Mouse (Mus musculus) ES-Bruce4 (cell line): ENCODE measurements around the gene Brca1. TPM values are rescaled to one million over a fixed set of nuclear protein-coding genes. Genes with fewer than 3 reads are reported as not detected.

Experiments used
- H3K27ac ChIP-seq: 2 replicates; pipeline ENCODE4 v1.5.1; 2012; ENCODE audit warnings: low read length, inconsistent platforms; ENCODE audit not compliant: insufficient read depth
- H3K27me3 ChIP-seq: 2 replicates; pipeline ENCODE4 v1.6.1; 2012; ENCODE audit warnings: mild to moderate bottlenecking, low read length, inconsistent platforms; ENCODE audit not compliant: control insufficient read depth, poor library complexity, insufficient read depth, severe bottlenecking
- H3K36me3 ChIP-seq: 2 replicates; pipeline ENCODE4 v1.6.1; 2012; ENCODE audit warnings: inconsistent platforms, mild to moderate bottlenecking, low read length, moderate library complexity; ENCODE audit not compliant: control insufficient read depth, poor library complexity, insufficient read depth, severe bottlenecking
- H3K4me1 ChIP-seq: one replicate; pipeline ENCODE4 v1.8.1; 2011; ENCODE audit warnings: low read length; ENCODE audit not compliant: control insufficient read depth, insufficient read depth
- H3K4me3 ChIP-seq: 2 replicates; pipeline ENCODE4 v1.5.1; 2011; ENCODE audit warnings: low read depth, mild to moderate bottlenecking, low read length
- H3K9ac ChIP-seq: 2 replicates; pipeline ENCODE4 v1.6.1; 2012; ENCODE audit warnings: low read depth, mild to moderate bottlenecking, inconsistent platforms; ENCODE audit not compliant: poor library complexity, severe bottlenecking
- H3K9me3 ChIP-seq: replicated peaks from 2 replicates; pipeline ENCODE4 v1.6.1; 2012; ENCODE audit warnings: mild to moderate bottlenecking, low read length, inconsistent platforms; ENCODE audit not compliant: control insufficient read depth, poor library complexity, insufficient read depth, severe bottlenecking
- CTCF ChIP-seq: IDR thresholded peaks from one replicate; pipeline ENCODE4 v1.8.1; 2011; ENCODE audit warnings: low read depth, low read length
- EP300 ChIP-seq: IDR thresholded peaks from 2 replicates; pipeline ENCODE4 v1.6.1; 2011; ENCODE audit warnings: low read depth, low read length; ENCODE audit not compliant: insufficient read depth
- POLR2A ChIP-seq: IDR thresholded peaks from one replicate; pipeline ENCODE4 v1.8.1; 2011; ENCODE audit warnings: low read length; ENCODE audit not compliant: insufficient read depth
- polyA plus RNA-seq: library from polyadenylated mRNA; stranded (reverse); fragments of >200 nt; gene quantifications from 2 replicates; pipeline ENCODE4 v1.2.4, GENCODE M21; 2011; ENCODE audit warnings: low read depth; ENCODE audit not compliant: missing spikeins, insufficient read depth, insufficient read length

The Brca1 gene
- polyA plus RNA-seq, 1 experiment: 68.2 TPM

GRCm38 (mm10) chr11:101525056-101525455, 26.7 kb downstream of the Brca1 start:
- Histone ChIP-seq H3K36me3 (peaks cover 71% of the 10 kb centered on the region), H3K4me1 (no peaks in the 10 kb centered on the region), H3K4me3 (no peak overlapping the region), H3K9me3 (no peaks in the 10 kb centered on the region), H3K9ac (no peak overlapping the region), H3K27me3 (no peaks in the 10 kb centered on the region), H3K27ac (no peak overlapping the region)
- TF ChIP-seq CTCF (no peak), EP300 (no peak), POLR2A (no peak)

- Histone ChIP-seq H3K9ac (no peak overlapping the region), H3K4me3 (no peak overlapping the region), H3K27ac (no peak overlapping the region), H3K4me1 (no peaks in the 10 kb centered on the region), H3K27me3 (no peaks in the 10 kb centered on the region), H3K36me3 (peaks cover 68% of the 10 kb centered on the region), H3K9me3 (no peaks in the 10 kb centered on the region)
- no peak for TF ChIP-seq CTCF
- TF ChIP-seq EP300: no peak
- TF ChIP-seq POLR2A: no peak
Measured at GRCm38 (mm10) chr11:101524446-101524845, 27.3 kb downstream of the Brca1 start.

GRCm38 (mm10) chr11:101519364-101519763, 32.4 kb downstream of the Brca1 start:
- H3K9me3 ChIP-seq: no peaks in the 10 kb centered on the region
- H3K9ac ChIP-seq: no peak overlapping the region
- no peak overlapping the region for H3K27ac ChIP-seq
- H3K27me3 ChIP-seq: no peaks in the 10 kb centered on the region
- no peak overlapping the region for H3K4me3 ChIP-seq
- H3K36me3 ChIP-seq: peaks cover 48% of the 10 kb centered on the region
- TF ChIP-seq EP300 (no peak), CTCF (no peak), POLR2A (no peak)
- no peaks in the 10 kb centered on the region for H3K4me1 ChIP-seq

GRCm38 (mm10) chr11:101518937-101519336, 32.8 kb downstream of the Brca1 start:
- Histone ChIP-seq H3K9me3 (no peaks in the 10 kb centered on the region), H3K36me3 (peaks cover 46% of the 10 kb centered on the region), H3K4me3 (no peak overlapping the region), H3K27me3 (no peaks in the 10 kb centered on the region), H3K4me1 (no peaks in the 10 kb centered on the region), H3K27ac (no peak overlapping the region), H3K9ac (no peak overlapping the region)
- TF ChIP-seq POLR2A: no peak

- no peaks in the 10 kb centered on the region for H3K9me3 ChIP-seq
- H3K4me1 ChIP-seq: no peaks in the 10 kb centered on the region
- peaks cover 58% of the 10 kb centered on the region for H3K36me3 ChIP-seq
- H3K27ac ChIP-seq: no peak overlapping the region
- no peak overlapping the region for H3K9ac ChIP-seq
- TF ChIP-seq CTCF (no peak), EP300 (no peak), POLR2A (no peak)
- no peak overlapping the region for H3K4me3 ChIP-seq
- no peaks in the 10 kb centered on the region for H3K27me3 ChIP-seq
Measured at GRCm38 (mm10) chr11:101507090-101507489, 44.7 kb downstream of the Brca1 start.

- Histone ChIP-seq H3K4me1 (no peaks in the 10 kb centered on the region), H3K9ac (no peak overlapping the region), H3K36me3 (peaks cover 59% of the 10 kb centered on the region), H3K4me3 (no peak overlapping the region), H3K27ac (no peak overlapping the region), H3K27me3 (no peaks in the 10 kb centered on the region), H3K9me3 (no peaks in the 10 kb centered on the region)
- TF ChIP-seq CTCF (no peak), POLR2A (no peak), EP300 (no peak)
Measured at GRCm38 (mm10) chr11:101506269-101506780, 45.4 kb downstream of the Brca1 start.

GRCm38 (mm10) chr11:101486126-101486525, 65.6 kb downstream of the Brca1 start:
- H3K4me3 ChIP-seq: no peak overlapping the region
- H3K4me1 ChIP-seq: no peaks in the 10 kb centered on the region
- no peaks in the 10 kb centered on the region for H3K9me3 ChIP-seq
- H3K9ac ChIP-seq: no peak overlapping the region
- no peak for TF ChIP-seq CTCF
- TF ChIP-seq POLR2A: no peak
- H3K36me3 ChIP-seq: peaks cover 34% of the 10 kb centered on the region
- no peak overlapping the region for H3K27ac ChIP-seq
- H3K27me3 ChIP-seq: no peaks in the 10 kb centered on the region
